Mouse (Mus musculus) embryonic fibroblast, embryonic 13.5 days (primary cell): ENCODE measurements around the gene Gm21663. TPM values are rescaled to one million over a fixed set of nuclear protein-coding genes. Genes with fewer than 3 reads are reported as not detected.
"Not testable (repeated sequence)": the region's sequence is repeated elsewhere in the genome, so short reads cannot be mapped to it uniquely, and the experiment has no call there.

Experiments used
- H3K27ac ChIP-seq: 2 replicates; pipeline ENCODE4 v1.5.1; 2012; ENCODE audit warnings: low read length, control low read depth, inconsistent platforms; ENCODE audit not compliant: insufficient read depth
- H3K4me1 ChIP-seq: 2 replicates; pipeline ENCODE4 v1.6.1; 2011; ENCODE audit warnings: low read length; ENCODE audit not compliant: control insufficient read depth, insufficient read depth
- H3K4me3 ChIP-seq: 2 replicates; pipeline ENCODE4 v1.5.1; 2011; ENCODE audit warnings: mild to moderate bottlenecking, control low read depth, low read length; ENCODE audit not compliant: insufficient read depth
- CTCF ChIP-seq: IDR thresholded peaks from 2 replicates; pipeline ENCODE4 v1.5.1; 2011; ENCODE audit warnings: mild to moderate bottlenecking, control low read depth, low read length, moderate library complexity, borderline replicate concordance; ENCODE audit not compliant: insufficient read depth
- POLR2A ChIP-seq: IDR thresholded peaks from 2 replicates; pipeline ENCODE4 v1.6.1; 2011; ENCODE audit warnings: low read depth, mild to moderate bottlenecking, control low read depth, low read length, moderate library complexity
- polyA plus RNA-seq: library from polyadenylated mRNA; stranded (reverse); fragments of >200 nt; gene quantifications from 2 replicates; pipeline ENCODE4 v1.2.4, GENCODE M21; 2011; ENCODE audit warnings: low read depth; ENCODE audit not compliant: missing spikeins, insufficient read length

Gm21663 gene
- not detected in 2 replicates for polyA plus RNA-seq

GRCm38 (mm10) chr5:25942281-25942680 lies at the start of gene Gm21663:
Gene Gm21663, minus strand, starts transcription at chr5:25942381.
- not testable (repeated sequence) for H3K4me3 ChIP-seq

GRCm38 (mm10) chr5:25988550-25988949 lies 46.4 kb upstream of the Gm21663 start, which contains the start of gene Gm21698:
Gene Gm21698, minus strand, starts transcription at chr5:25988650.
- not testable (repeated sequence) for H3K4me3 ChIP-seq, H3K27ac ChIP-seq, H3K4me1 ChIP-seq

More at GRCm38 (mm10) chr5:25942281-25942680, at the start of gene Gm21663:
- H3K4me1 ChIP-seq, H3K27ac ChIP-seq: not testable (repeated sequence)

- H3K4me3 ChIP-seq, H3K4me1 ChIP-seq, H3K27ac ChIP-seq: not testable (repeated sequence)
Observed at GRCm38 (mm10) chr5:25972563-25972962, 30.4 kb upstream of the Gm21663 start, which contains the start of gene Gm21680. Gene Gm21680, minus strand, starts transcription at chr5:25972663.

- not testable (repeated sequence) for H3K4me1 ChIP-seq, H3K27ac ChIP-seq, H3K4me3 ChIP-seq
Observed at GRCm38 (mm10) chr5:25957050-25957449, 14.9 kb upstream of the Gm21663 start.

GRCm38 (mm10) chr5:25956611-25957010 lies 14.4 kb upstream of the Gm21663 start:
- H3K4me1 ChIP-seq, H3K4me3 ChIP-seq, H3K27ac ChIP-seq: not testable (repeated sequence)

- not testable (repeated sequence) for H3K4me3 ChIP-seq, H3K4me1 ChIP-seq, H3K27ac ChIP-seq
Observed at GRCm38 (mm10) chr5:25954317-25954716, 12.1 kb upstream of the Gm21663 start, which contains the start of gene Gm21671. Gene Gm21671, minus strand, starts transcription at chr5:25954417.

GRCm38 (mm10) chr5:25945391-25945790 lies 3.2 kb upstream of the Gm21663 start:
- not testable (repeated sequence) for H3K27ac ChIP-seq, H3K4me1 ChIP-seq, H3K4me3 ChIP-seq

GRCm38 (mm10) chr5:25891321-25891720 lies 50.9 kb downstream of the Gm21663 start:
- Histone ChIP-seq H3K4me1 (no peaks in the 10 kb centered on the region), H3K4me3 (no peak overlapping the region), H3K27ac (no peak overlapping the region)
- no peak for TF ChIP-seq CTCF
- no peak for TF ChIP-seq POLR2A

GRCm38 (mm10) chr5:25889746-25890382 lies 52.3 kb downstream of the Gm21663 start:
- no peak overlapping the region for H3K4me3 ChIP-seq
- no peaks in the 10 kb centered on the region for H3K4me1 ChIP-seq
- TF ChIP-seq POLR2A (no peak), CTCF (no peak)
- H3K27ac ChIP-seq, result no peak overlapping the region

GRCm38 (mm10) chr5:25886708-25887107 lies 55.5 kb downstream of the Gm21663 start:
- H3K27ac ChIP-seq, result no peak overlapping the region
- no peak overlapping the region for H3K4me3 ChIP-seq
- H3K4me1 ChIP-seq, result no peaks in the 10 kb centered on the region
- TF ChIP-seq POLR2A (no peak), CTCF (no peak)

Other genes with a start within 250 kb of the Gm21663 start
- 6.6 and 9.0 TPM in 2 replicates for gene Xrcc2, start 236.6 kb downstream of the Gm21663 start, polyA plus RNA-seq
- gene Actr3b, start 182.4 kb downstream of the Gm21663 start, polyA plus RNA-seq, result 1.9 and 2.1 TPM in 2 replicates
- not detected in 2 replicates for gene Gm21671, start 12.0 kb upstream of the Gm21663 start, polyA plus RNA-seq
- not detected in 2 replicates for gene Gm21680, start 30.3 kb upstream of the Gm21663 start, polyA plus RNA-seq
- gene Gm21698, start 46.3 kb upstream of the Gm21663 start, polyA plus RNA-seq, result not detected in 2 replicates
- gene Gm1979, start 62.4 kb upstream of the Gm21663 start, polyA plus RNA-seq, result not detected in 2 replicates
- not detected in 2 replicates for gene Gm5862, start 80.5 kb upstream of the Gm21663 start, polyA plus RNA-seq
- not detected in 2 replicates for gene Speer4a, start 97.2 kb upstream of the Gm21663 start, polyA plus RNA-seq
- not detected in 2 replicates for gene Gm7347, start 116.2 kb upstream of the Gm21663 start, polyA plus RNA-seq
- not detected in 2 replicates for gene Gm10471, start 146.9 kb upstream of the Gm21663 start, polyA plus RNA-seq
- not detected in 2 replicates for gene 5031410I06Rik, start 163.0 kb upstream of the Gm21663 start, polyA plus RNA-seq
- gene Gm10220, start 179.0 kb upstream of the Gm21663 start, polyA plus RNA-seq, result not detected in 2 replicates